Mouse (Mus musculus) skeletal muscle tissue, adult 2 months (tissue): ENCODE measurements at regions not wholly inside any gene's neighbourhood (a gene's known extent, or its start where the extent isn't known, plus 50 kb on each side); places are given as distances from the start of the nearest gene placed in this dataset.

Experiments
- DNase-seq: peaks from one replicate; pipeline ENCODE4 v3.0.0-alpha.2; 2012; ENCODE audit warnings: low read depth, low spot score

- DNase-seq, result no peak
These were observed 281.6 kb downstream of the Tex13c3 start for GRCm38 (mm10) chrX:19199531-19199930.

DNA sequence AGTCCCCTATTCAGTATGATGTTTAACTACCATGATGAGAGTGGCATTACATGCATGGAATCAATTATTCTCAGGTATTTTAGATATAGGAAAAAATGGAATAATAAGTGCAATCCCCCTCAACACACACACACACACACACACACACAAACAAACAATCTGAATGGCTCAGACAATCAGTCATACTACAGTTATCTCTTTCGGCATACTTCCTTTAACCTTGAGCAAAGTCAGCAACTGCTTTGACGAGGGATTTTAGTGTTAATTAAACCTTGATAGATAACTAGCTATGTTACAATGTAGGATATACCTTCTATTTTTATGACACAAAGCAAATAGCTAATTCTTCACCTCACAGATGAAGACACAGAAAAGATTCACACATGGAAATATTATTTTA, 312.1 kb downstream of the Tex13c3 start:
- no peak for DNase-seq

GRCm38 (mm10) chrX:19168546-19168945, 312.6 kb downstream of the Tex13c3 start:
- DNase-seq, result no peak

DNA sequence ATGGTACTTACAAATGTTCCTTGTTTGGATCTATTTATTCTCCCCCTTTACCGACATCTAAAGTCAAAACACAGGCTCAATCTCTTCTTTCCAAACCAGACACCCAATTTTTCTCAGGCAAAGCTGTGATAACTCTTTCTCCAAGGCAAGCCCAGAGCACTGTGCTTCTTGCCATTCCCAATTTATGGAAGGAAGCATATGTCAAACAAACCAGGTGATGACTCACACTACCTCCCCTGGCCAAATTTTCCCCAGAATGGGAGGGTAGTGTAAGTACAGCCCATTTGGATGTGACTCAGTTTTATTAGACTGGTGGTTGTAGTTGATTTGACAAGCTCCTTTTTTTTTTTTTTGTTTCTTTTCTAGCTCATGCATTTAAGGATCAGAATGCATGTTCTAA, 313.0 kb downstream of the Tex13c3 start:
- DNase-seq, result no peak

GRCm38 (mm10) chrX:19167121-19167853, 313.8 kb downstream of the Tex13c3 start:
- DNase-seq, result peak; percentile 27

DNA sequence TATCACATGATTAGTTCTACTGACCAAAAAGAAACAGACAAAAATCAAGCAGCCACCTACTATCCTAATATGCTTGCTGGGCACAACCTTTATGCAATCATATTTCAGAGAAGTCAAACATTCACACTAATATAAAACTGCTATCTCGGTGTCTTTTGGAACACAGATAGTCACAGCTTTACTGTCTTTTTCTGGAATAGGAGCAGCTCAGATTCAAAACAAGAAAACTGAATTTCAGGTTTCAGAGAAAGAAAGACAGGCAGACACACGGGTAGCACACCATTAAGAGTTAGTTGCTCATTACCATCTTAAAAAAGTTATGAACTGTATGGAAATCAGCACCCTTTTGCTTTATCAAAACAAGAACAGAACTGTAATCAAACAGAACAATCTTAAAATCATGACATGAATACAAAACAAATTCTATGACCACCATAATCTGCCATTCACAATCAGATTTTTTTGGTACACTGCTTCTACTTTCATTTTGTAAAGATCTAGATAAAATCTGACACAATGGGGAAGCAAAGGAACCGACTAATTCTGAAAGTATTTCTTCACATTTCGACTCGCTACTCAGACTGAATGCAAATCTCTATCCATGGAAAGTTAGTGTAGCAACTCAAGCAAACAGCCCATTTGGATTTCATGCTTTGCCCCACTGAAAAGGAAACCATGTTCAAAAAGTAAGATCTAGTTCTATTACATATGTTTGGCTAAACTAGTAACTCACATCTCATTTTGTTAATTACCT, 315.1 kb downstream of the Tex13c3 start:
- no peak for DNase-seq

DNA sequence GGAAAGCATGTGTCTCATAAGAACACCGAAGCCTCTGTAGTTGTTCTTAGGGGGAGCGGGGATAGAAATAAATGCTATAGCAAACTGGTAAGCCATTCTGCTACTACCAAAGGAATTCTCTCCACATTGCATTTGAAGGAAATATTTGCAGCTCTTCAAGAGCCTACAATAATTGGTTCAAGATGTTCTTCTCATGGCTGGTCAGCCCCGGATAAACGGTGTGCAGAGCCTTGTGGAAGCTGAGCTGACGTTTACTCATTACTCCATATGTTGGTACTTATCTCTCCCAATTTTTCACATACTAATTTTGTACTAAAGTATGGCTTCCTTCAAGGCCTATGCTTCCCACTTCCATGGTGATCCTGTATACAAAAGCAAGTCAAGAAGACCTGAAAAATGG, 317.0 kb downstream of the Tex13c3 start:
- DNase-seq, result no peak

DNA sequence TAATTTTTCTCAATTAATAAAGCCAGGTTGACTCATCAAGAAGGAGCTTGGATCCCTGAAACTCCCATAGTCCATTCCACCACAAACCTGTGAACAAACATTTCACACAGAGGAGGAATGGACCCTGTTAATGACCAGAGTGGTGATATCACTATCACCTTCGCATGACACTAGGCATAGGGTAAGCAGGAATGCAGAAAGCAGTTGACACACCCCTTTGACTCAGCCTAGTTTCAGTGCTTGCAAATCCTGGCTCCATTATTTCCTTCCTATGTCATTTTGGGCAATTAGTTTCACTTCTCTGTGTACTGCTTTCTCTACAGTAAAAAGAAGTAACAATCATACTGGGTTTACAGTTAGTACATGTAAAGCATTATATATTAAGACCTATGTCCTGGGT, 318.2 kb downstream of the Tex13c3 start:
- no peak for DNase-seq

DNA sequence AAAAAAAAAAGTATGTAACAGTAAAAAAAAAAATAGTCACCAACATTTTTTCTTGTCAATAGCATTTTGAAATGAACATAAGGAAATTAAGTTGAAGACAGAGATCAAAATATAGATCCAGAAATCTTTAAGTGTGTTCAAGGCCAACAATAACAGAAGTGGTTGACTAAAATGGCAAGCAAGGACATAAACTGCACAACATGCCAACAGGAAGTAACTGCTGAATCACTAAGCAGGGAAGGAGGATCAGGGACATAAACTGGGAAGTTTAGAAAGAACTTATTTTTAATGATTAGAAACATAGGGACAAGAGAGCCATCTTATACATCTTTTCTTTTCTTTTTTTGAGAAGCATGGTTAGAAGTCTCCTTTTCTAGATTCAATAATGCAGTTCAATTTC, 318.8 kb downstream of the Tex13c3 start:
- no peak for DNase-seq

GRCm38 (mm10) chrX:19160275-19160930, 320.7 kb downstream of the Tex13c3 start:
- DNase-seq, result no peak

GRCm38 (mm10) chrX:19157464-19158203, 323.5 kb downstream of the Tex13c3 start:
- no peak for DNase-seq

DNA sequence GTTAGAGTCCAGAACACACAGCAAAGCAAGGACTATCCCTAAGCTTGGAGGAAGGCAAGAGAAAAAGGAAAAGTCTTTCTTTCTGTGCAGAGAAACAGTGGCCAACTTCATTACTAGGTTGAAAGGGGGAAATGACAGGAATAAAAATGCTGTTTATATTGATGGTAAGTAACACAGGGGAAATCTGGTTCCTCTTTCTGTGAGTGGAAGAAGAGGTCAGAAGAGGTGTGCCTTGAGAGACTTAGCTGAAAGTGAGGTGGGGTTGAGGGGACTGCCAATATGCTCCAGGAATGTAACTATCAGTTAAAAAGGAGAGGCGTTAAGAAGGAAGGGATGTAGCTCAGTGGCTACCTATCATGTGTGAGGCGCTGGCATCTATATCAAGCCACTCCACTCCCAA, 327.5 kb downstream of the Tex13c3 start:
- DNase-seq, result no peak

DNA sequence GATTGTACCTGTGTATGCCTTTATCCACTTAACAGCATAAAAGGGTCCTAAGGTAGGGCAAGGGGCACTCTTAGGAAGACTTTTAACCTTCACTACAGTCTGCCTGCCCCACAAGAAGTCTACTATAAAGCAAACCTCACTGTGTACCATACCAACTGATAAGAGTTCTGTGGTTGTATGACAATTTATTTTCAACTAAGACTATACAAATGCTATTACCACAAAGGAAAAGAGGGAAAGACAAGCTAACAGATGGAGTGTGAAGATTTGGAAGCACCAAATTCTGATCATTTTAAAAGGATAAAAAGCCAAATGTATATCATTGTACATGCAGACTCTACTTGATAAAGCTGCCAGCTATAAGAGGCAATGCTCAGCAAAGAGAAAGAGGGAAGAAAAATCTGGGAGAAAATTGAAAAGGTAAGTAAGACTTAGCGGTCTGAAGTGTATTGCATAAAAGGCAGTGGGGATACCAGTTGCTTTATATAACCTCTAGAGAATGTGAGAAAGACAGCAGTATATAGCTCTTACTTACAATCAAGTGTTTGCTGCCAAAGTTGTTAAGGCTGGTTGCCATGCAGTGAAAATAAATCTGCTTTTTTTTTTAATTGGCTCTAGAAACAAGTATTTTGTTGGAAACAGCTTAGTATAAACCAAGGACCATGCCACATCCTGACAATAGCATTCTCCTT, 328.8 kb downstream of the Tex13c3 start:
- DNase-seq, result no peak

DNA sequence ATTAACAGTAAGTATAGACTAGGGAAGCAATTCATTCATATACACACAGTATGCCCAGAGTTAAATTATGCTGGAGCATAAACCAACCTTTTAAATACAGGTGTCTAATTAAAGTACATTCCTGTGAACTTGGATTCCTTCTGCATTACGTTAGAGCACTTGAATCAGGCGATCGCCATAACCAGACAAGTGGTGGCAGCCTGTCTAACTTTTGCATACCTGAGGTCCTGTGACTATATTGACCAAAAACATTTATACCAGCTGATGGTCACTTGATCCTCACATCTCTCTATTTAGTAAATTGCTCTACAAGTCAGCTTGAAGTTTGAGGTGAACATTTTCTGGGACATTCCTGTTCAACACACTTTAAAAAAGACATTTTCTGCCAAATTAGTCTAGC, 330.5 kb downstream of the Tex13c3 start:
- no peak for DNase-seq

- DNase-seq, result no peak
These were observed 332.4 kb downstream of the Tex13c3 start for GRCm38 (mm10) chrX:19148672-19149071.

GRCm38 (mm10) chrX:19148251-19148650, 332.9 kb downstream of the Tex13c3 start:
- DNase-seq, result no peak

DNA sequence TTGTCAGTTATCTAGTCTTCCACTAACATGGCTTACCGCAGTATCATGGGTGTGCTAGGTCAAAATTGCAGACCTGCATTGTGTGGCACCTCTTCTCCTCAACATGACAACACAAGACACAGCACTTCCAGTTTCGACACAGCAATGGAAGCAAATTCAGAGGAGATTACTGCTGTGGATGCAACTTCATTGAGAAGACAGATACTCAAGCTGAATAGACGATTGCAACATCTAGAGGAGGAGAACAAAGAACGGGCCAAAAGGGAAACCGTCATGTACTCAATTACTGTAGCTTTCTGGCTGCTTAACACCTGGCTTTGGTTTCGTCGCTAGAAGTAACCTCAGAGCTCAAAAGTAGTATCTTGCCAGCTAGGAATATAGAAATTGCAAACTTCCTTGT, 368.4 kb downstream of the Tex13c3 start:
- DNase-seq, result no peak

DNA sequence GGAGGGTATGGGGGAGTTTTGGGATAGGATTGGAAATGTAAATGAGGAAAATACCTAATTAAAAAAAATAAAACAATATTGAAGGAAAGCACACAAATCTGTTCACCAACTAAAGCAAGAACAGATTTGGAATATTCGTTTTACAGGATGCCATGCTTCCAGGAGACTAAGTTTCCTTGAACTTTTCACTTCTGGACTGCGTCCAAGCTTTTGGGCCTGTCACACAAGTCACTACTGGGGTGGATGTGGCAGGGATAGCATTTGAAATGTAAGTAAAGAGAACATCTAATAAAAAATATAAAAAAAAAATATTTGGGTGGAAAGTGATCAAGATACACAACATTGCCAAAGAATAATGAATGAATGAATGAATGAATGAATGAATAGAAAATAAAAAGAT, 378.2 kb downstream of the Tex13c3 start:
- no peak for DNase-seq

GRCm38 (mm10) chrX:19095960-19096359, 385.2 kb downstream of the Tex13c3 start:
- DNase-seq, result no peak

- no peak for DNase-seq
These were observed 396.7 kb downstream of the Tex13c3 start for GRCm38 (mm10) chrX:19084435-19084834.

DNA sequence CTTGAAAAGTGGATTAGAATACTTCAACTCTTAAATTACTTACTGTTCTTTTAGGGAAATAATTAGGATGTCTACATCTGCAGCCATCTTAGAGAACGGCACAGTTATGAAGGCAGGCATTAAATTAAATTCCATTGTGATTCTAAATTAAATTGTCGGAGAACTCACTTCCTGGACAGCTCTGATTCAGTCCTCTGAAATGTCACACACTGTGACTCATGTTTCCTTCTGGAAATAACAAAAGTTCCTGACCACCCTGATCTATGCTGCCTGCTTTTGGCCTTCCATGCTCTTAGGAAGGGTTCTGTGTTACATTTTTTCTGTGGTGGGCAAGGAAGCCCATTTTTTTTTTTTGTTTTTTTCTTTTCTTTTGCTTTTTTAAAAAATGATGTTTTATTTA, 401.1 kb downstream of the Tex13c3 start:
- DNase-seq, result no peak
